Mouse (Mus musculus) MEL (cell line): ENCODE measurements around the gene Mfap1a.

Source experiments
- CTCF ChIP-seq, 3 experiments: IDR thresholded peaks in 2 of 3; conservative IDR thresholded peaks in 1 of 3; 2 replicates each; pipeline ENCODE4 v1.5.1; 2011 to 2012; ENCODE audit warnings: low read length in 3 of 3, low read depth in 2 of 3, mild to moderate bottlenecking in 2 of 3, improper control_type of control experiment in 1 of 3, inconsistent platforms in 1 of 3, mixed read lengths in 1 of 3, moderate library complexity in 1 of 3; ENCODE audit not compliant: control insufficient read depth in 1 of 3, insufficient read depth in 1 of 3, poor library complexity in 1 of 3, severe bottlenecking in 1 of 3
- E2F4 ChIP-seq: IDR thresholded peaks from 2 replicates; pipeline ENCODE4 v1.6.1; 2011; ENCODE audit warnings: low read depth, low read length, improper control_type of control experiment, borderline replicate concordance
- HCFC1 ChIP-seq: IDR thresholded peaks from 2 replicates; pipeline ENCODE4 v1.6.1; 2012; ENCODE audit warnings: low read depth, mild to moderate bottlenecking, inconsistent platforms, low read length, improper control_type of control experiment, moderate library complexity
- KAT2A ChIP-seq: conservative IDR thresholded peaks from 2 replicates; pipeline ENCODE4 v1.6.1; 2012; ENCODE audit warnings: low read depth, low read length, improper control_type of control experiment, inconsistent platforms
- MAZ ChIP-seq: IDR thresholded peaks from 2 replicates; pipeline ENCODE4 v1.6.1; 2012; ENCODE audit warnings: low read depth, mild to moderate bottlenecking, inconsistent platforms, low read length, improper control_type of control experiment
- MYC ChIP-seq: IDR thresholded peaks from 2 replicates; pipeline ENCODE4 v1.6.1; 2011; ENCODE audit warnings: low read depth, mild to moderate bottlenecking, low read length, improper control_type of control experiment, moderate library complexity
- POLR2A ChIP-seq, 2 experiments: IDR thresholded peaks; 2 replicates each; pipeline ENCODE4 v1.6.1; 2011 to 2012; ENCODE audit warnings: low read length in 2 of 2, mild to moderate bottlenecking in 2 of 2, control low read depth in 1 of 2, improper control_type of control experiment in 1 of 2, low read depth in 1 of 2, moderate library complexity in 1 of 2; ENCODE audit not compliant: control insufficient read depth in 1 of 2, insufficient read depth in 1 of 2, poor library complexity in 1 of 2
- POLR2AphosphoS2 ChIP-seq: IDR thresholded peaks from 2 replicates; pipeline ENCODE4 v1.6.1; 2011; ENCODE audit warnings: low read length, improper control_type of control experiment
- POLR2AphosphoS5 ChIP-seq: IDR thresholded peaks from 2 replicates; pipeline ENCODE4 v1.6.1; 2012; ENCODE audit warnings: low read depth, borderline replicate concordance, mild to moderate bottlenecking, inconsistent platforms, low read length, moderate library complexity, mixed read lengths
- TAL1 ChIP-seq: IDR thresholded peaks from 2 replicates; pipeline ENCODE4 v1.6.1; 2012; ENCODE audit warnings: mild to moderate bottlenecking, inconsistent platforms, low read length, moderate library complexity, mixed read lengths
- TBP ChIP-seq: IDR thresholded peaks from 2 replicates; pipeline ENCODE4 v1.8.0; 2011; ENCODE audit warnings: low read depth, low read length, improper control_type of control experiment
- UBTF ChIP-seq: IDR thresholded peaks from 2 replicates; pipeline ENCODE4 v1.6.1; 2012; ENCODE audit warnings: low read depth, mild to moderate bottlenecking, inconsistent platforms, low read length, improper control_type of control experiment, moderate library complexity, borderline replicate concordance; ENCODE audit not compliant: insufficient read depth

DNA sequence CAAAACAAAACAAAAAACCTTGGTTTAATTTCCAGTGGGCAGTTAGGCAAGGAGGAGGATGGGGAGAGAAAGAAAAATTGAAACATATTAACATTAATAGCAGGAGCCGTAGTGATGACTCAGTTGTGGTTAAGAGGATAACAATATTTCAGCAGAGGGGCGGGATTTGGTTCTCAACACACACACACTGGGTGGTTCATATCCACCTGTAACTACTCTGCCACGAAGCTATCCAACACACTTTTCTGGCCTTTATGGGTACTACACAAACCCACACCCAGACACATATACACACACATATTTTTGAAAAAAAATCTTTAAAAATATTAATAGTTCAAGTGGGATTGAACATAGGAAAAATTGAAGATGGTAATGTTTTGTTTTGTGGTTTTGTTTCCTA is 59.5 kb downstream of the Mfap1a start:
- TF ChIP-seq POLR2AphosphoS2, result no peak
- TF ChIP-seq CTCF (IDR thresholded peaks at IDR 0.05 in 2 of 3, conservative IDR thresholded peaks at IDR 0.05 in 1 of 3; ENCODE audit: control insufficient read depth in 1 of 3, insufficient read depth in 1 of 3, low read depth in 2 of 3, low read length in 3 of 3, poor library complexity in 1 of 3, severe bottlenecking in 1 of 3), result no peak
- TF ChIP-seq UBTF, result no peak
- TF ChIP-seq TBP, result 0 out of 2 replicates have a peak, but pooled peaks have one; percentile 18
- TF ChIP-seq MYC, result no peak
- no peak for TF ChIP-seq E2F4
- no peak for TF ChIP-seq POLR2AphosphoS5
- no peak for TF ChIP-seq KAT2A
- 0 out of 2 replicates have a peak, but pooled peaks have one; percentile 41 for TF ChIP-seq HCFC1
- no peak for TF ChIP-seq TAL1
- no peak for TF ChIP-seq MAZ
- TF ChIP-seq POLR2A (IDR thresholded peaks at IDR 0.05; ENCODE audit: control insufficient read depth in 1 of 2, insufficient read depth in 1 of 2, low read depth in 1 of 2, low read length in 2 of 2, poor library complexity in 1 of 2), result no peak
